Mouse (Mus musculus): ENCODE measurements around the gene Elp4.

Elp4 gene

DNA sequence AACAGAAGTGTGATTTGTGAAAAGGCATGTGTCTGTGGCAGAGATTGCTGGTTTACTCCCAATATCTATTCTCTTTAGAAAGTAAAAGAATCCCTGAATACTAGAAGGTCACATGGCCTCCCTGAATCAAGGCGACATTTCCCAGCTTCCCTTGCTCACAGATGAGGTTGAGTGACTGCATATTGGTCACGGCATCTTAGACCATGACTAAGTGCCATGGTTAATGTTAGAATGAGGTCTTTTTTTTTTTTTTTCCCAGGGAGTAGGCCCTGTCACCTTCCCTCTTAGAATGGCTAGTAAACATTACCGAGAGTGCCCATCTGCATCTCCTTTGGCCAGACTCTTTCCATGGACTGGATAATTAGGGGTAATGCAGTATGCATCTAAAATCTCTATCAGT, 193.9 kb downstream of the Elp4 start:
- no peak for DNase-seq

DNA sequence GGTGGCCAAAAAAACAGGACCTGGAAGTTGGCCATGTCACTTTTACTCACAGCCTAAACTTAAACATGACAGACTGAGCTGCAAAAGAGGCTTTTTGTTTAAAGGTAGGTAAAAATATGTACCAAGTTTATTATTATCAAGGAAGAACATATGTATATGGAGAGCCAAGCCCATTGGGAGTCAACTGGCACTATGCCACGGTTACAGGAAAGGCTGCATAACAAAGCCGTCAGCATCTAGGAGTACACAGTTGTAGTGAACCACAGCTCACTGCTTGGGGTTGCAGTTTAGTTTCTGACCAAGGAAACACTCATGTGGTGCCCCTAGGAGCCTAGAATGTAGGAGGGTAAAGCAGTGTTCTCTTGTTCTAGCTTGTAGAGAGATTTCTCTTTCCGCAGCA, 195.2 kb downstream of the Elp4 start:
- no peak for DNase-seq

DNA sequence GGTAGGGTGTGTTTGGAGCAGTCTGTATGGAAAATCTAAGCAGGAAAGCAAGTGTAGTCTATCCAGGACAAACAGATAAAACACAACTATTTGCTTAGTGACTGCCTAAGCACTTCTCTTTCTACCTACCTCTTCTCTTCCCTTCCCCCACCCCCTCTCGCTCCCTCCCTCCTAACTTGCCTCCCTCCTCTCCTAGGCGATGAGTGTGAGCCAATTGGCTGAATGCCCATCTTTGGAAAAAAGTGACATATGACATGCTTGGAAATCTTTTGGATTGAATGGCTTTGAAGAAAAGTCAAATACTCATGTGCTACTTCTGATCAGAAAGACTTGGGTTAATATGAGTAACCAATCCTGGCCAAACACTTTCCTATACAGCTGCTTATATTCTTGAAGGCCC, 199.0 kb downstream of the Elp4 start:
- DNase-seq, result no peak

DNA sequence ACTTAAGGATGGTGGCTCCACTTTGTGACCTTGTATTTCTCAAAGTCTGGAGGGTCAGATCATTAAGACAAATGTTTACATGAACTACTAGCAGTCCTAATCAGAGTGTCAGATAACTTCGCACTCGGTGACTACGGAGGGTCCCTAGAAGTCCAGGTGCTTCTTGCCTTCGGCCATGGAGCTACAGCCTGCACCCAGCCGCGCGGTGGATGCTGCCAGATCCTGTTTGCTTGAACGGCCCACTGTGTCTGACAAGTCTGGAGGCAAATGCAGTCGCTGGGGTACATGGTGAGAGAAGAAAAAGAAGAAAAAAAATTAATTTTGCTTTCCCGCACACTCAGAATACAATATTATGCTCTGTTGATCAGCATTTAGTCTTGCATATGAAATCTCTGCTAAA, 201.8 kb downstream of the Elp4 start:
- no peak for DNase-seq

DNA sequence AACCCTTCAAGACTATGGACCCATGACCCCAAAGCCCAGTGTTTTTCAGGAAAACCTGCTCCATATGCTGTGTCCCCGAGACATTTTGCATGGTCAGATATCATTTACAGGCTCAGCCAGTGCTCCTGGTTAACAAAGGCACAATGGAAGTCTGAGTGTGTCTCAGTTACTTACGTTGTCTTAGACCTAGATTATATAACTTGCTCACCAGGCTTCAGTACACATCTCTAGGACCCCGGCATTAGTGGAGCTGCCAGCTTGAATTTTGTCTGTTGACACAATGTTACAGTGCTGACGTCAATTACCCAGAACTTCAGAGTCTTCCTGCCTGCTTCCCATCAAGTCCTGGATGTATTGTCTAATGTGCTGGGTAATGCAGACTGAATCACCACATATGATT, 202.6 kb downstream of the Elp4 start:
- DNase-seq, result no peak

DNA sequence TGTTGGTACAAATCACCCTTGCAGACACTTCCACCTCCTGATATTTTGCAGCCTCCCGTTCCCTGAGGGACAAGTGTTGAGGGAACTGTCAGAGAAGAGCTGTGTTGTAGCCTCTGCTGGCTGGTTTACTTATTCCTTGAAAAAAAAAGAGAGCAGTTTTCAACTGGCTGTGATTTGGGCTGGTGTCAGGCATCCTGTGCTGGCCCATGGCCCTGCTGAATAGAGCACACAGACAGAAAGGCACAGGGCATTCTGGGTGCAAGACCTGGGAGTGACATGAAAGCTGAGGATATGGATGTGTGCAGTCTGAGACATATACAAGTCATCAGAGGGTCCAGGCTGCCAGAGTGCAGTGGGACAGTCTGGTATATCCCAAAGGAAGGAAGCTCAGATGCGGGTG, 205.7 kb downstream of the Elp4 start:
- no peak for DNase-seq

DNA sequence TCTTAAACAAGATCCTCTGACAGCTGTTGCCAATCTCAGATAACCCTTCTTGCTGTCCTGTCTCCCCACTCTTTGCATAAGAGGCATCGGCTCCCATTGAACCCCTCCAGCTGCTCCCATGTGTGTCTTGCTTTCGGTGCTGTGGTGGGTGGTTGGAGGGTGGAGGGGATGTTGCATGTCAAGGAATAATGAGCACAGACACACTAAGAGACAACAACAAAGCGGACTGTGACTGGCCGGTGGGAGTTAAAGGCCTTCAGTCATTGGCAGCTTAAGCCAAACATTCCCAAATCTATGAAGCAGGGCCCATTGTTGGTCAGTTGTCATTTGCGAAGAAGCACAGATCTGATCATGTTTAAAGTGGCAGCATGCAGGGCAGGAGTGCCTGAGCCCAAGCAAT, 206.6 kb downstream of the Elp4 start:
- DNase-seq, result no peak

DNA sequence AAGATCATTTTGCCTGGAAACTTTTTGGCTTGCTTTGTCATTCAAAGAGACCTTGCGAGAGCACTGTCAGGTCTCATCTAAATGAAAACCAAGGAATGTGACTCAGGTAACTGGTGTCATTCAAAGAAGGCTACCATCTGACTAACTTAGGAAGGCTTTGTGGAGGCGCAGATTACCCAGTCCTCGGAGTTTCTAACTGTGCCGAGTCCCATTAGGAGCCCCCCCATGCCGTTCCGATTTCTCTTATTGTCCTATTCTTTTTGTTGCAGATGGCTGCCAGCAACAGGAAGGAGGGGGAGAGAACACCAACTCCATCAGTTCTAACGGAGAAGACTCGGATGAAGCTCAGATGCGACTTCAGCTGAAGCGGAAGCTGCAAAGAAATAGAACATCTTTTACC, 213.1 kb downstream of the Elp4 start:
- DNase-seq, result no peak

DNA sequence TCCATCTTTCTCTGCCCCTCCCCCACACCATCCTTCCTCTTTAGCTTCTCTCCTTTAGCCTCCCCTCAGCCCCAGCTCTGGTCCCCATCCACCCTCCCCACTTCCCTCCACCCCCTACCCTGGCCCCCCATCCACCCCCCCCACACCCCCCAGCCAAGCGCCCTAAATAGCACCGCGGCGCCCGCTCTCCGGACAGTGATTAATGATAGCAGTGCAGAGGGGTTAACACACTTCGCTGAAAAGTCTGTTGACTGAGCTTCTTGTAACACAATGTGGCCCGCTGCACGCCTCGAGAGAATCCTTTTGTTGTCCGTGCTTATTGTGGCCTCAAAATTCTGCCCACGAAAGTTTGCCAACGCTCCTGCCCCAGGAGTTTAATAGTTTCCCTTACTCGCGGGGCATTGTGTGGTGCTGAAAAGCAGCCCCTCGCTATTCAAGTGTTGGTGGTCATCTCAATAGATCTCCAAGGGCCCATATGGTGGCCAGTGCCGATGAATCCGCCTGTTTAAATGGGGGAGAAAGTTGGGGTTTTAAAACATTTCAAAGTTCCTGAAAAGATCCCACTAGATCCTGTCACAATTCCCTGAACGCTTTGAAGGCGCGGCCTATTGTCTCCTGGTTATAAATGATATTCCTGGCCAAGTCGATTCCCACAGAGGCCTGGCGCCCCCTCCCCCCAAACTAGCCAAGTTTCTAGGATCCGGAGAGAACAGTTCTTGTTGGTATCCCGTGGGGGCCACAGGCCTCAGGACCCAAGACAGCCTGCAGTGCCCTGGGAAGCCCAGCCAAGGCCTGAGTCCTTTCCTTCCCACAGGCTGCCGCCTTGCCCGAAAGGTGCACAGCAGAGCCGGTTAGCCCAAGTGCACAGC, 214.4 kb downstream of the Elp4 start:
- no peak for DNase-seq

DNA sequence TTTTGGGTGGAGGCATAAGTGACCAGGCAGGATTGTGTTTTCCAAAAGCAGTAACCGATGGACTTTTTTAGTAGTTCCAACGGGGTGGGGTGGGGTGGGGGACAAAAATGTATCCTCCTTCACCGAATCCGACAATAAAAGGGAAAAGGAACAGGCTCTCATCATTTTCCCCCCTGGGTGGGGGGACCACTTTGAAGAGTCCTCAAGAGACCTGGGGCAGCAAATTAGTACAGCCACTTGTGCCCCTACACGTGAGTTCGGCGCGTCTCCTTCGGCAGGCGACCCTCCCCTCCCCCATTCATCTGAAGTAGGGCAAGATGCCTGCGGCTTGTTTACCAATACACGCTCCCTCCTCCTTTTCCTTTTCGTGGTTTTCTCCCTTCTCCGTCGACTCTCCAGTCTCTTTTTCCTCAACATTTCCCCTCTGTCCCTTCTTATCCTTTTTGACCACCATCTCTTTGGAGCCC, 215.0 kb downstream of the Elp4 start:
- DNase-seq, result no peak

DNA sequence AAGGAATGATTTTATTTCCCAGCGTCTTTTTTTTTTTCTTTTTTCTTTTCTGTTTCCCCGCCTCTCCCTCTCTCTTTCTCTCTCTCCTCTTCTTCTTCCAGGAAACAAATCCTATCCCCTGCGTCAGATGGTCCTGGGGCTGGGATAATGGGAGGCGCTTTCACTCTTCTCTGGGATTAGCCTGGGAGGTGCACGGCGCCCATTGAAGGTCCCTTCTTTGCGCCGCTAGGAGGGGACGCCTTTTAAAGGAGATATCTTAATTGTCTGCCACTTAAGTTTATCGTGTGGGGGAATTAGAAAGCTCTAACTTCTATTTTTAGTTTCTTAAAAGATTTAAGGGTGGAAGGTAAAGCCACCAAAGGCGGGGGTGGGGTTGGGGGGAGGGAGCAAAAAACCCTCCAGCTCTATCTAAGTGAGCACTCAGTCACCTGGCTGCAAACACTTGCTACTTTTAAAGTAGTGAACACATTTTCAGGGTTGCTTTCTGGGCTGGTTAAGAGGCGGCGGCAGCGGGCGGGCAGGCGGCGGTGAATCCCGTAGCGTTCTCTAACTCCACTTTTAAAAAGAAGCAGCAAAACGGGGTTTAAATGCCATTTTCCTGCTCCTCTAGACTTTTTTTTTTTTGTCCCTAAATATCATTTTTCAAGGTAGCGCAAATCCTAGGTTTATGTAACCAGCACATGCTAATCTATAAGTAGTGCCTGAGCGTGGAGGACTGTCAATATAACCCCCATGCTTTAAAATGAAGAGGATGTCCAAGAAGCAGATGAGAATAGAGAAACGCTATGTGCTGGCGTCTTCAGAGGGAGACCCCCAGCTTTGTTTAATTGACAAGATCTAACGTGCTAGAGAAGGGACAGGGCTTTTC, 215.7 kb downstream of the Elp4 start:
- no peak for DNase-seq

DNA sequence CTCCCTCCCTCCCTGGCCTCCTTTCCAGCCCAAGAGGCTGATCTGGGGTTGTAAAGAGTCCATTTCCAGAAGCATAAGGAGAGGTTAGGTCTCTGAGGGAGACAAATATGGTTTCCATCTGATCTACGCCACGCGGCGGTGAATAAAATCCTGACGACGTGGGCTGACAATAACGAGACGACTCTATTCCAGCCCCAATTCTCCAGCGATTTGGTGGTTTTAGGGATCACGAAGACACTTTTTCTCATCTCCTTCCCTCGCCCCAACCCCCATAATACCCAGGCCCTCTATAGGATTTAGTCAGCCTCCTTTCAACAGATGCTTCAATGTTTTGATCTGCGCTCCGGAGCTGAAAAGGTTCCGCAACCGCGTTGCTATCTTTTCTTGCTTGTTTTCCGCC, 216.4 kb downstream of the Elp4 start:
- no peak for DNase-seq

DNA sequence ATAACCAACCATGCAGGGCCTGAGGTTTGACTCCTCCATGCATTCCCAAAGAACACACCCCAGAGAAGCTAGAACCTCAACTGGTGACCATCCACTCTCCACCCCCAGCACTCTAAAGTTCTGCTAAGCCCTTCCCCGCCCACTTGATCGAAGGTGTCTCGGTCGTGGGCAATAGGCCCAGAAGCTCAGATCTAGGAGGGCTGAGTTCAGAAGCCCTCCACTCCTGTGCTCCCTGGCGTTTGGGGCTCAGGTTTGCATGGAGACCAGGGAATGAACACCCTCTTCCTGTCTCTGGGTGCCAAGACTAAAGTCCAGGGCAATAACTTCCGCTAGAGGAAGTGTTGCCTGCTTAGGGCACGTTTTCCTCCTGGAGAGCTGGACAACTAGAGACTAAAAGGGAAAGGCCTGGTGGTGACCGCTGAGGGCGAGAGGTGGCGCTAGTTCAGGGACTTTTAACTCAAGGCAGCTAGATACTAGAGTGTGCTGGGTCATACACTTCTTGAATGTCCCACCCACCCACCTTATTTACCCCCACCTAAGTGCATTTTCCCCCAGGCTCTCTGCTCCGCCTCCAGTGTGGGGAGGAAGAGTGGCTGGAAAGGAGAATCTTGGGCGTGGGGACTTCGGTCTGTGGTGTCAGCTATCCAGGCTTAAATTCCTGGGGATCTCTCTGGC, 216.9 kb downstream of the Elp4 start:
- no peak for DNase-seq

DNA sequence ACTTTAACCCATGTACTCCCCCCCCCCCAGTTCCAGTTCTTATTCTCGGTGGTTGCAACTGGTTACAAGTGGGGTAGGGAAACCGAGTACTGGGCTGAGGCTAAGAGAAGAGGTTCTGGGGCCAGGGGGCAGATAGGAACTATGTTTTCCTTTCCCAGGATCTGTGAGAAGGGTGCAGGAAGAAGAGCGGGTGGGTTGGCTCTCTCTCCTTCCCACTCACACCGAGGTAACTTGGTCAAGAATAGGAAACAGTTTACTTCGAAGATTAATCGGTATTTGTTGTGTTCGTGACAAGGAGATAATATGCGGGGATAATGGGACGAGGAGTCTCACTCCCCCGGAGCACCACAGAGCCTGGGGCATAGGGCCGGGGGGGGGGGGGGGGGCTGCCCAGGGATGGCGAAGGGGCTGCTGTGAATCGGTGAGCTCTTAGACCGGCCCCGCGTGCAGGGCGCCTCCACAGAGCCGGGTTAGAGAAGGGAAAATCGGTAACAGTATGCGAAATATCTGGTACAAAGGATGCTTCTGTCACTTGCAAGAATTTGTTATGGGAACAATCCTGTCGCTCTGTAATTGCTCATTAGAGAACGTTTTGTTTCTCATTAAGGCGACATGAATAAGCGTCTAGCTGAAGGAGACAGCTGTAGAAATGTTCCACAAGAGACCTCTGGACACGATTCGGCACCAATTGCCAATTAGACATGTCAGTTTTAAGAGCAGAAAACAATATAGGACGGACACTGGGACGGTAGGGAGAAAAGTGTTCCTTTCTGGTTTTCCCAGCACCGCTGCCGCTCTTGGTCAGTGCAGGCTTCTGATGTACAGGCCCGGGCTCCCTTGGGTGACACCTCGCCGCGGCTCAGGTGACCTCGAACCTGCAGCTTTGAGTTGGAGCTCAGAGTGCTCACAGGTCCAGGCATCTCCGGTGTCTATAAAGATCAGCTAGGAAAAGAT, 217.7 kb downstream of the Elp4 start:
- no peak for DNase-seq

DNA sequence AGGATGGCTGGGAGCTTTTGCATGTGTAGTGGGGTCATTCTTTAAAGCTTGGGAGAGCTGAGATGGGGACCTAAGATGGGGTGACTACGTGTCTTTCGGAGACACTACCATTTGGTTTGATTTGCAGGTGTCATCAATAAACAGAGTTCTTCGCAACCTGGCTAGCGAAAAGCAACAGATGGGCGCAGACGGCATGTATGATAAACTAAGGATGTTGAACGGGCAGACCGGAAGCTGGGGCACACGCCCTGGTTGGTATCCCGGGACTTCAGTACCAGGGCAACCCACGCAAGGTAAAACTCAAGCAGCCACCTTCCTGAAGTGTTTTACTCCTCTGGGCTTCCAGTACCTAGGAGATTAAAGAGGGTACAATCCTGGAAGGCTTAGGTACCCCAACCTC, 218.7 kb downstream of the Elp4 start:
- no peak for DNase-seq

DNA sequence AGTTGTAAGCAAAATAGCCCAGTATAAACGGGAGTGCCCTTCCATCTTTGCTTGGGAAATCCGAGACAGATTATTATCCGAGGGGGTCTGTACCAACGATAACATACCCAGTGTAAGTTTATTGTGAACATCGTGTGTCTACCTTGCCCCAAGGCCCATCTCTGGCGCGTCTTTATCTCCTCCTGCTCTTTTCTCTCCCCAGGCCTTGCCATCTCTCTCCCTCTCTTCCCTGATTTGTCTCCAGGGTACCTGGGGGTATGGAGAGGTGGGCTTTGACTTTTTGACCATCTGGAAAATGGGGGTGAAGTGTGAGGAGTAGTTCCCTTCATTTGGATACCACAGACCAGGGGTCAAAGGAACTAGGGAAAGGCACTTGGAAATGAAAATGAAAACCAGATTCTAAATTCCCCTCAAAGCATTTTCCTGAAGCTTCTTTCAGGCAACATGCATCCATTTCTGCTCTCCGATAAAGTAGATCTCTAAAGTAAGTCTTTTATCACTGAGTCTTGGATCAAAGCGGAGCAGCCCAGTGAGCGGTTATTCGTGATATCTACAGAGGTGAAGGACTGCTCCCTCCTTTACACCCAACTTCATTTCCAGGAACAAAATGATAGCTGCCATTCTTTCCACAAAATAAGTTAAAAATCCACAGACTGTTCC, 219.2 kb downstream of the Elp4 start:
- DNase-seq, result no peak

DNA sequence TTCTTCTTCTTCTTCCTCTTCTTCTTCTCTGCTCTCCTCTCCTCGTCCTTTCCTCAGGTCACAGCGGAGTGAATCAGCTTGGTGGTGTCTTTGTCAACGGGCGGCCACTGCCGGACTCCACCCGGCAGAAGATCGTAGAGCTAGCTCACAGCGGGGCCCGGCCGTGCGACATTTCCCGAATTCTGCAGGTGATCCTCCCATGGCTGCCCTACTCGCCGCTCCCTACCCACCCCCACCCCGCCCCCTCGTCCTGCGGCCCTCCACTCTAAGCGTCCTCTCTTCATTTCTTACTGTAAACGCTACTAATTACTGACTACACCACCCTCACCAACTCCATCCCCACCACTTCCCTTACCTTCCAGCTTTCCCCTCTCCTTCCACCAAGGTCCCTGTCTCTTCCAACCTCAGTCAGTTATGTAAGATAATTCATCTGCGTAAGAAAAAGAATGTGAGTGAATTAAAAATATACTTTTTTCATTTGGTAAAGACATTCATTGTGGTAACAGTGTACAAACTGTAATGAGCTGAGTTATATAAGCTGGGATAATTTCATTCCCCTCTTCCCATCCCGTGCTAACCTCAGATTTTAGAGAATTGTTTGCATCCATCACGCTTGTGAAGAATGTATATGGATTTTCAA, 220.5 kb downstream of the Elp4 start:
- DNase-seq, result no peak

DNA sequence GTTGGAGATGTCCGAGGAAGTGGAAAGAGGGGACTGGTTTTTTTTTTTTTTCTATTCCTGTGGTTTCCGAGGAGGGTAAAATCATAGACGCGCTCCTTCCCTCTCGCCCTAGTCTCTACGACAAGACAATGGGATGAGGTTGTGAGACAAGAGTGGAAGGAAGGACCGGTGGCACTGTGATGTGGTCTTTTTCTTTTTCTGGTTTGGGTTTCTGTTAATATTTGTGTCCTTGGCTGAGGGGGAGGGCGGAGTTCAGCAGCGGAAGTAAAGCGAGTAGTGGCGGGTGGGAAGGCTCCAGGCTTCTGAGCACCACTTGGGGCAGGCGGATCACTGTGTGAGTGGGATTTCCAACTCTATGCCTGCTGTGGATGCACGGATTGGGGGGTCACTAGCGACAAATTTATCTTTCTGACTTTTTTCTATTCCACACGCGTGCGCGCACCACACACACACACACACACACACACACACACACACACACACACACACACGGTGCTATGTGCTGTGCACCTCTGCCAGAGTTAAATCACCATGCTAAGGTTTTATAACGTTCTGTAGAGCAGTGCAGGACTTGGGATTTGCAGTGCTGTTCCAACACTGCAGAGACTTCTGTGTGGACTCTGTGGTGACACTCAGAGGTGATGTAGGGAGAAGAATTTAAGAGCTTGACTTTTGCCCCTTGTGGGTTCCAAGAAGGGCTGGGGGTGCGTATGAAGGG, 221.6 kb downstream of the Elp4 start:
- no peak for DNase-seq

DNA sequence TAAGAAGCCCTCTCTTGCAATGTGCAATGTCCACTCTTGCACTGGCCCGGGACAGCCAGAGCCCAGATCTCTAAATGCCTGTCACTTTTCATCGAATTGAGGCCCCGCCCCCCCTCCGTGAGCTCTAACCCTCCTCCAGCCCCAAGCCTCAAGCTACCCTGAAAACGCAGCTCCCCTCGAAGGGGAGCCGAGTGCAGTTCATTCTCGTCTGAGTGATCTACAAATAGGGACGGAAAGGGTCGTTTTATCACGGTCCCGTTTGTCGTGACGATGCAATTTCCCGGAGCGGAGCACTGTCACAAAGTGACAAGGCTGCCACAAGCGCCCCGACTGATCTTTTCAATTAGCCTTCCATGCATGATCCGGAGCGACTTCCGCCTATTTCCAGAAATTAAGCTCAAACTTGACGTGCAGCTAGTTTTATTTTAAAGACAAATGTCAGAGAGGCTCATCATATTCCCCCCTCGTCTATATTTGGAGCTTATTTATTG, 222.3 kb downstream of the Elp4 start:
- no peak for DNase-seq

DNA sequence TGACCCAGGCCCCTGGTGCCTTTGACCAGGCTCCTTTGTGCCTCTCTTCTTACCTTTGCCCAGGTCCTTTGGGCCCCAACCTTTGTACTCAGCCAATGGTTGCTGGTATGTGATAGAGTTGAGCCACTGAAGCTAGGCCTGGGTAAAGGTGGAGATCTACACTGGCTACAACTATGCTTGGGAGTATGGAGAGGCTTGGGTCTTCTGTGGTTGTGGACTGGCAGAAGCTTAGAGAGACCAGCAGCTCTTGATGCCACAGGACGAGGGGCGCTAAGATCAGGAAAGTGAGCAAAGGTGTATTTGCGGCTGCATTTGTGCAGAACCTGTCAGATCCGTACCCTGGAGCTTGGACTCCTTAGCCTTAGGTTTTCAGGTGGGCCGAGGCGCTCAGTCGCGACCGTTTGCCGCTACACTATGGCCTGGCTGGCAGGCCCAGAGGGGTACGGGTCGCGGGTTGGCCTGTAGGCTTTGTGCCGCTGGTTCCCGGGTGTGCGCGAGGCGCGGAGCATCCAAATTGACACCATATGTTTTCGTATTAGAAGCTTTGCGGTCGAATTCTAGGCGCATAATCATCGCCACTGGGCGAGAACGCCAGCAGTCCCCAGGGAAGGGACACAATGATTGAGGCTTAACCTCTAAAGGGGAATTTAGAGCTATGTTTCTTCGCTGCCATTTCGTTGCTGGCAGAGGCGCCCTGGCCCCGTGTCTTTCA, 223.2 kb downstream of the Elp4 start:
- DNase-seq, result no peak
